ENCODE assay signal across 8 mouse cellular contexts in genomic region chr10:60351761-60352455, GRCm38 (mm10). TPM values are rescaled to one million over a fixed set of nuclear protein-coding genes. Genes with fewer than 3 reads are reported as not detected.
DNase-seq lines count a peak whose midpoint lies in the region; ATAC-seq lines count a peak whose summit lies in the region.

No protein-coding gene starts in this region.

- no peak overlapping the region for H3K9ac ChIP-seq in limb, embryonic 11.5 days (ENCODE audit: low read length)
- no peak overlapping the region for H3K9ac ChIP-seq in midbrain, embryonic 13.5 days (replicated peaks)

- no peaks in the 10 kb centered on the region for H3K36me3 ChIP-seq in limb, embryonic 11.5 days (ENCODE audit: control insufficient read depth, insufficient read depth, low read length)
- H3K36me3 ChIP-seq in midbrain, embryonic 13.5 days: no peaks in the 10 kb centered on the region

- H3K27me3 ChIP-seq in limb, embryonic 11.5 days (ENCODE audit: control insufficient read depth, insufficient read depth, low read length): peaks cover 2% of the 10 kb centered on the region; the same call in 1 of the 2 replicates
- peaks cover 9% of the 10 kb centered on the region for H3K27me3 ChIP-seq in midbrain, embryonic 13.5 days

- no peak overlapping the region for H3K4me3 ChIP-seq in limb, embryonic 11.5 days (ENCODE audit: low read depth, low read length)
- H3K4me3 ChIP-seq in midbrain, embryonic 13.5 days (replicated peaks): no peak overlapping the region

- H3K27ac ChIP-seq in limb, embryonic 11.5 days (replicated peaks; ENCODE audit: low read depth, low read length): peak overlapping the region; percentile 76
- H3K27ac ChIP-seq in midbrain, embryonic 13.5 days: peak overlapping the region; percentile 26; the same call in 1 of the 2 replicates

- 0 out of 2 replicates have a peak, but pooled peaks have one; percentile 12 for ATAC-seq in erythroblast, adult 5-6 weeks (replicated peaks; ENCODE audit: low FRiP score, poor library complexity, severe bottlenecking)
- peak; percentile 67; the same call in 1 of the 2 replicates for ATAC-seq in limb, embryonic 11.5 days (ENCODE audit: insufficient number of reproducible peaks, low FRiP score, low TSS enrichment, low read depth)
- peak; percentile 27; the same call in 1 of the 2 replicates for ATAC-seq in midbrain, embryonic 13.5 days

- WGBS in limb, embryonic 11.5 days: 32% methylated on average over 7 of the region's 7 CpGs
- WGBS in midbrain, embryonic 13.5 days: 31% methylated on average over 7 of the region's 7 CpGs

- H3K4me2 ChIP-seq in limb, embryonic 11.5 days (ENCODE audit: low read depth, severe bottlenecking): 0 out of 2 replicates have a peak overlapping the region, but pooled peaks have one; percentile 7
- H3K4me2 ChIP-seq in midbrain, embryonic 13.5 days (replicated peaks): no peak overlapping the region

- DNase-seq in urinary bladder, adult 18-20 months (ENCODE audit: low spot score in 2 of 2): peak; percentile 52 to 82
- DNase-seq in urinary bladder, postnatal 10 days (ENCODE audit: low spot score): no peak
- DNase-seq in heart, postnatal 4 days: peak; percentile 68
- DNase-seq in limb, embryonic 11.5 days (ENCODE audit: low spot score): peak; percentile 41
- no peak for DNase-seq in frontal cortex, adult 2 months (ENCODE audit: extremely low spot score in 1 of 2, low spot score in 1 of 2)
- no peak for DNase-seq in layer of hippocampus, postnatal 36 days

- peaks cover 10% of the 10 kb centered on the region; the same call in 1 of the 2 replicates for H3K4me1 ChIP-seq in limb, embryonic 11.5 days (ENCODE audit: control insufficient read depth, insufficient read depth, low read length)
- peaks cover 27% of the 10 kb centered on the region for H3K4me1 ChIP-seq in midbrain, embryonic 13.5 days (replicated peaks)

- no peaks in the 10 kb centered on the region for H3K9me3 ChIP-seq in limb, embryonic 11.5 days (ENCODE audit: control insufficient read depth, low read length)
- no peaks in the 10 kb centered on the region for H3K9me3 ChIP-seq in midbrain, embryonic 13.5 days

RNA-seq across cellular contexts. Expression of gene Vsir, which starts 5.3 kb away (rescaled TPM):
- total RNA-seq in erythroblast, adult 5-6 weeks (2015; ENCODE audit: low replicate concordance): 78.8 and 104 TPM in 2 replicates
- total RNA-seq in erythroblast, adult 5-6 weeks (2017; ENCODE audit: low replicate concordance): 77.5 and 165 TPM in 2 replicates
- 10 to 100 TPM; 11.1 to 15.0 TPM for total RNA-seq in heart, postnatal 4 days (2021)
- 1.3 and 2.4 TPM in 2 replicates for polyA plus RNA-seq in limb, embryonic 11.5 days (2014; fragmentation: Nextera tagmentation; extraction: Ambion mirVana)
- 1.6 and 1.7 TPM in 2 replicates for polyA plus RNA-seq in midbrain, embryonic 13.5 days (2015; fragmentation: Nextera tagmentation; extraction: Ambion mirVana)
- polyA plus RNA-seq in frontal cortex, adult 2 months (2012; rRNA removed): 24.3 and 33.1 TPM in 2 replicates
- total RNA-seq in layer of hippocampus, postnatal 36 days (2021): 10 to 100 TPM; 19.8 to 22.9 TPM

RNA-seq across cellular contexts. Expression of gene Gm17455, which starts 47.6 kb away (rescaled TPM):
- total RNA-seq in erythroblast, adult 5-6 weeks (2015; ENCODE audit: low replicate concordance): not detected in 2 replicates
- not detected in 2 replicates for total RNA-seq in erythroblast, adult 5-6 weeks (2017; ENCODE audit: low replicate concordance)
- total RNA-seq in heart, postnatal 4 days (2021): not detected
- 1.5 and 2.0 TPM in 2 replicates for polyA plus RNA-seq in limb, embryonic 11.5 days (2014; fragmentation: Nextera tagmentation; extraction: Ambion mirVana)
- polyA plus RNA-seq in midbrain, embryonic 13.5 days (2015; fragmentation: Nextera tagmentation; extraction: Ambion mirVana): 4.9 and 7.9 TPM in 2 replicates
- 0.64 and 2.1 TPM in 2 replicates for polyA plus RNA-seq in frontal cortex, adult 2 months (2012; rRNA removed)
- total RNA-seq in layer of hippocampus, postnatal 36 days (2021): not detected

Comparison
In these comparisons a context has a peak if more than half of its experiments do, and no peak if none do; other contexts are left out.
1. DNase-seq: peak in urinary bladder, adult 18-20 months (2 of 2), heart, postnatal 4 days (single experiment) and limb, embryonic 11.5 days (single experiment); none in urinary bladder, postnatal 10 days (single experiment), frontal cortex, adult 2 months (0 of 2) and layer of hippocampus, postnatal 36 days (0 of 2).
2. ATAC-seq: peak in every context shown above with its lines; median percentile 67 in limb, embryonic 11.5 days; 27 in midbrain, embryonic 13.5 days; 12 in erythroblast, adult 5-6 weeks.